Mouse (Mus musculus) lung, postnatal 0 days (tissue): ENCODE data around the gene Iqgap2.

Source experiments
- CTCF ChIP-seq: IDR thresholded peaks from 2 replicates; pipeline ENCODE4 v1.5.1; 2016; ENCODE audit warnings: antibody characterized with exemption, mild to moderate bottlenecking
- EP300 ChIP-seq: IDR thresholded peaks from 2 replicates; pipeline ENCODE4 v1.6.1; 2016; ENCODE audit warnings: antibody characterized with exemption, mild to moderate bottlenecking, control low read depth

GRCm38 (mm10) chr13:95887375-95887774 is 4.3 kb downstream of the Iqgap2 start:
- TF ChIP-seq EP300 (no peak), CTCF (no peak)
